Mouse (Mus musculus): ENCODE measurements around the gene Capg.

GRCm38 (mm10) chr6:72515644-72516043 is 28.5 kb upstream of the Capg start:
- TF ChIP-seq EP300 (IDR thresholded peaks at IDR 0.05) (no peak), CTCF (IDR thresholded peaks at IDR 0.05) (no peak)
